Mouse (Mus musculus) forebrain, embryonic 14.5 days (tissue): ENCODE measurements at regions not wholly inside any gene's neighbourhood (a gene's known extent, or its start where the extent isn't known, plus 50 kb on each side); places are given as distances from the start of the nearest gene placed in this dataset.
A peak's percentile ranks its signal among the peaks of the same experiment; 100 is the strongest.

Experiments used
- ATAC-seq: fragments of 200-750 bp; cut with Nextera tagmentation; 2 replicates; pipeline ENCODE4 v1.8.0; 2017; ENCODE audit warnings: mild to moderate bottlenecking, moderate library complexity
- DNase-seq: peaks from one replicate; pipeline ENCODE4 v3.0.0-alpha.2; 2015; ENCODE audit warnings: low spot score
- H3K27ac ChIP-seq: fragments of 300-500 bp; sonication (generic); 2 replicates; pipeline ENCODE4 v1.5.1; 2014; ENCODE audit warnings: low read depth, mild to moderate bottlenecking, control low read depth, low read length, moderate library complexity
- H3K27me3 ChIP-seq: fragments of 300-500 bp; sonication (generic); replicated peaks from 2 replicates; pipeline ENCODE4 v1.6.1; 2014; ENCODE audit warnings: low read length, control low read depth, mixed read lengths; ENCODE audit not compliant: control insufficient read depth, insufficient read depth
- H3K36me3 ChIP-seq: fragments of 300-500 bp; sonication (generic); 2 replicates; pipeline ENCODE4 v1.6.1; 2014; ENCODE audit warnings: low read length, control low read depth; ENCODE audit not compliant: control insufficient read depth, insufficient read depth
- H3K4me1 ChIP-seq: fragments of 300-500 bp; sonication (generic); 2 replicates; pipeline ENCODE4 v1.6.1; 2014; ENCODE audit warnings: antibody characterized with exemption, low read length, control low read depth; ENCODE audit not compliant: control insufficient read depth, insufficient read depth
- H3K4me2 ChIP-seq: fragments of 300-500 bp; sonication (generic); 2 replicates; pipeline ENCODE4 v1.6.1; 2014; ENCODE audit warnings: mild to moderate bottlenecking, control low read depth, low read length
- H3K4me3 ChIP-seq: fragments of 300-500 bp; sonication (generic); 2 replicates; pipeline ENCODE4 v1.5.1; 2014; ENCODE audit warnings: low read depth, low read length, control low read depth
- H3K9ac ChIP-seq: fragments of 300-500 bp; sonication (generic); 2 replicates; pipeline ENCODE4 v1.6.1; 2014; ENCODE audit warnings: mild to moderate bottlenecking, low read length, control low read depth, moderate library complexity
- H3K9me3 ChIP-seq: fragments of 300-500 bp; sonication (generic); replicated peaks from 2 replicates; pipeline ENCODE4 v1.6.1; 2016; ENCODE audit warnings: low read length, control low read depth, mixed read lengths; ENCODE audit not compliant: control insufficient read depth
- WGBS: fragments of 180-500 bp; shearing (Covaris S2); extraction: QIAGEN DNeasy Blood & Tissue Kit; methylation state at CpG from one replicate; pipeline ENCODE4 v1.1.7; 2014; 5-methylcytosine and 5-hydroxymethylcytosine counted together
- microRNA counts: library from miRNA; unstranded; fragments of <30 nt; microRNA quantifications from one replicate; lab custom pipeline; 2016
- microRNA-seq: library from miRNA; unstranded; fragments of <30 nt; microRNA quantifications from one replicate; pipeline ENCODE4, GENCODE M21; 2016

DNA sequence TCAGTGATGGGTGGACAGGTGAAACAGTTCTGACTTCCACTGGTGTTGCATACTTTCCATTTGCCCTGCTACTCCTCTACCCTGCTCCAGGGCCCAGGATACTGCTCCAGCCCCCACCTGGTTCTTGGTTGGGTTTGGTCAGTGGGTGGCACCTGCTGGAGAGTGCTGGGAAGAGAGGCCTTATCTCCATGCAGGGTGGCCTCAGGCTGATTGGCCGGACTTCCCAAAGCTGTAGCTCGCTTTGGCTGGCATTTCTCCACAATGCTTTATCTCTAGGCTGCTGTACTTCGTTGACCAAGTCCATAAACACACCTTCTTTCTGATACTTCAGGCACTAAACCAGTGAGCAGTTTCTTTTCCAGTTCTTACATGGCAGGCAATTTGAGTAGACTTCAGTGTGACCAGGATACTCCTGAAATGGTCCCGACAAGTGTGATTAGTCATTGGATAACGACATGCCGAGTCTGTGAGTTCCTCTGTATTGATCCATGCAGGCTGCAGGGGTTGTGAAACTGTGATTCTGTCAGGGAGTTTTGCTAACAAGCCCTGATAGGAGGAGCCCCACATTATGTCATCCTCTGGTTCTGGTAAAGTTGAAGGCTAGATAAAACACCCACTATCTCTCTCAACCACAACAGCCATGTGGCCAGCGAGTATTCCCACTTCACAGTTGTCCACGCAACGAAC, 50.1 kb upstream of the Nr5a2 start:
- Histone ChIP-seq H3K9ac (no peak overlapping the region), H3K27me3 (no peaks in the 10 kb centered on the region), H3K27ac (no peak overlapping the region), H3K9me3 (no peaks in the 10 kb centered on the region), H3K4me2 (no peak overlapping the region), H3K4me1 (no peaks in the 10 kb centered on the region), H3K4me3 (no peak overlapping the region), H3K36me3 (no peaks in the 10 kb centered on the region)
- DNase-seq (no peak), ATAC-seq (no peak)
- WGBS: 74% methylated on average over 9 of the region's 9 CpGs

MicroRNA genes in the stretch of these regions (microRNA counts, 519-probe panel; counts per million panel counts)
- microRNA mmu-miR-181a (lab: Ali Mortazavi, UCI) (6,500 counts per million, percentile 94 among the panel's probes with 10 or more counts), microRNA mmu-miR-181b+mmu-miR-181d (lab: Ali Mortazavi, UCI) (3,806 counts per million, percentile 43 among the panel's probes with 10 or more counts)

Small RNAs in the stretch of these regions (microRNA-seq; reads per million reads assigned to microRNA genes)
- gene Mir181a-1 (9,880 reads per million, percentile 96 among the genes with 10 or more reads in this experiment), gene Mir181b-1 (31.6 reads per million, percentile 43 among the genes with 10 or more reads in this experiment)
